Mouse (Mus musculus): ENCODE results near the gene Iqcc. TPM values are rescaled to one million over a fixed set of nuclear protein-coding genes. Genes with fewer than 3 reads are reported as not detected.

Iqcc gene
- polyA plus RNA-seq, 1 experiment: 17.0 TPM

DNA sequence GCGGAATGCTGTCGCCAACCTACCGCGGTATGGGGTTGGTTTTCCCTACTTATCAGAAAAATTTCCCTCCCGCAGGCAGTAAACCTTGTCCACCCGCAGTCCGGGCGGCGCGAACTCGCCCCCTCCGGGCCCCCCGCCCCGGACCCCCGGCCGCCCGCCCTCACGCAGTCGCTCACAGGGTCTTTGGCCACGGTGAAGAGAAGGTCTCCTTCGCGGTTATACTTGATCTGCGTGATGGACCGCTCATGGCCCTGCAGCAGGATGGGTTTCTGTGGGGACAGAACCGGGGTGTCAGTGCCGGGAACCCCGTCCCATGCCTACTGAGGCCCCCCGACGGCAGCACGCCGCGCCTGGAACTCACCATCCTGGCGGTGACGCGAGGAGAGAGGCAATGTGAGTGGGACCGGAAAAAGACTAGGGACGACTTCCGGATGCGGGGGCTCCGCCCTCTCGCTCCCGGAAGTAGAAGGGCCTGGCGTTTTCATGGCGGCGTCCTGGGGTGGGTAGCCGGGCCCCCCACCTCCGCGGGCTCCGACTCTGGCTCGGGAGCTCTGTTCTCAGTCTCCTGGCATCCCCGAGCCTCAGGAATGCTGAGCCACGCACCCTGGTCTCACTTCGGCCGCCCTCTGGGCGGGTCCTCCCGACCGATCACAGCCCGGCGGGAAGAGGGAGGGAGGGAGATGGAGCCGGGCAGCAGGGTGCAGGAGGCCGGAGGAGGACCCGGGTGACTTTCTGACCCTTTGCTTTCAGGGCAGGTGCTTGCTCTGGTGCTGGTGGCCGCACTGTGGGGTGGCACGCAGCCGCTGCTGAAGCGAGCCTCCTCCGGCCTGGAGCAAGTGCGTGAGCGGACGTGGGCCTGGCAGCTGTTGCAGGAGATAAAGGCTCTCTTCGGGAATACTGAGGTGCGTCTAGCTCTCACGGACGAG, 18.4 kb downstream of the Iqcc start, which contains the start of the genes Eif3i and Tmem234:
Gene Eif3i, minus strand, starts transcription at position 416 of the 926 bp plus-strand sequence.
Gene Tmem234, plus strand, starts transcription at position 436 of the 926 bp plus-strand sequence.
- Histone ChIP-seq H3K27me3 (ENCODE audit: control insufficient read depth, insufficient read depth, low read length) (no peaks in the 10 kb centered on the region), H3K4me1 (ENCODE audit: control insufficient read depth, insufficient read depth, insufficient read length, low read length) (no peaks in the 10 kb centered on the region; the same call in 1 of the 2 replicates), H3K36me3 (ENCODE audit: control insufficient read depth, insufficient read depth, low read length) (peaks cover 28% of the 10 kb centered on the region), H3K4me3 (ENCODE audit: low read depth, low read length) (peak within 1 kb of the TSS; percentile 81), H3K27ac (ENCODE audit: insufficient read depth, low read depth, low read length) (0 out of 2 replicates have a peak within 1 kb of the TSS, but pooled peaks have one; percentile 8)
- TF ChIP-seq POLR2A (IDR thresholded peaks at IDR 0.05; ENCODE audit: low read depth, low read length): peak; percentile 64
- TF ChIP-seq CTCF (IDR thresholded peaks at IDR 0.05; ENCODE audit: extremely low read depth, insufficient read length, insufficient replicate concordance, low read depth, low read length): 0 out of 2 replicates have a peak, but pooled peaks have one; percentile 10
- under 1% methylated on average over 74 of the region's 74 CpGs for WGBS

GRCm38 (mm10) chr4:129588865-129589264, 30.0 kb downstream of the Iqcc start:
- no peak for TF ChIP-seq CTCF (IDR thresholded peaks at IDR 0.05; ENCODE audit: extremely low read depth, insufficient read length, insufficient replicate concordance, low read depth, low read length)
- TF ChIP-seq POLR2A (IDR thresholded peaks at IDR 0.05; ENCODE audit: low read depth, low read length): no peak
- no peaks in the 10 kb centered on the region; the same call in none of the 2 replicates for H3K4me1 ChIP-seq (ENCODE audit: control insufficient read depth, insufficient read depth, insufficient read length, low read length)
- WGBS: 73% methylated on average over 4 of the region's 4 CpGs
- H3K27me3 ChIP-seq (ENCODE audit: control insufficient read depth, insufficient read depth, low read length): no peaks in the 10 kb centered on the region
- H3K27ac ChIP-seq (ENCODE audit: insufficient read depth, low read depth, low read length): no peak overlapping the region
- H3K36me3 ChIP-seq (ENCODE audit: control insufficient read depth, insufficient read depth, low read length): peaks cover 30% of the 10 kb centered on the region
- H3K4me3 ChIP-seq (ENCODE audit: low read depth, low read length): no peak overlapping the region

- no peaks in the 10 kb centered on the region for H3K27me3 ChIP-seq (ENCODE audit: control insufficient read depth, insufficient read depth, low read length)
- no peak overlapping the region for H3K4me3 ChIP-seq (ENCODE audit: low read depth, low read length)
- peaks cover 13% of the 10 kb centered on the region for H3K36me3 ChIP-seq (ENCODE audit: control insufficient read depth, insufficient read depth, low read length)
- TF ChIP-seq CTCF (IDR thresholded peaks at IDR 0.05; ENCODE audit: extremely low read depth, insufficient read length, insufficient replicate concordance, low read depth, low read length): no peak
- TF ChIP-seq POLR2A (IDR thresholded peaks at IDR 0.05; ENCODE audit: low read depth, low read length): no peak
- H3K27ac ChIP-seq (ENCODE audit: insufficient read depth, low read depth, low read length): no peak overlapping the region
- H3K4me1 ChIP-seq (ENCODE audit: control insufficient read depth, insufficient read depth, insufficient read length, low read length): no peaks in the 10 kb centered on the region; the same call in none of the 2 replicates
- 49% methylated on average over 1 of the region's 1 CpGs for WGBS
These were observed 32.0 kb downstream of the Iqcc start for GRCm38 (mm10) chr4:129586943-129587342.

DNA sequence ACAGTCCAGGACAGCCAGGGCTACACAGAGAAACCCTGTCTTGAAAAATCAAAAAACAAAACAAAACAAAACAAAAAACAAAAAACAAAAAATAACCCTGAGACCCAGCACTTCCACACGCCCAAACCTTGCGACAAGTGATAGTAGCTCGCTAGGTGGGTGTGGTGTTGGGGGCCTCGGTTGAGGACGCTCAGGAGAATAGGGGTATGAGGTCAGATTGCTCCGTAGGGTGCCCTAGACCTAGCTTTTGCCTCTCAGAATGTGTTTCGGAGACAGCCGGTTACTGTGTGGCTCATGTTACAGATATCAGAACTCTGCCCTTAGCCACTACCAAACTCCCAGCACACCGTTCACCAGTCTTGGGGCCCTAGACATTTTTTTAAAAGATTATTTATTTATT, 33.1 kb downstream of the Iqcc start:
- Histone ChIP-seq H3K4me1 (ENCODE audit: control insufficient read depth, insufficient read depth, insufficient read length, low read length) (no peaks in the 10 kb centered on the region; the same call in none of the 2 replicates), H3K4me3 (ENCODE audit: low read depth, low read length) (no peak overlapping the region), H3K27ac (ENCODE audit: insufficient read depth, low read depth, low read length) (no peak overlapping the region), H3K27me3 (ENCODE audit: control insufficient read depth, insufficient read depth, low read length) (no peaks in the 10 kb centered on the region), H3K36me3 (ENCODE audit: control insufficient read depth, insufficient read depth, low read length) (0 out of 2 replicates have a peak, but pooled peaks cover 1% of the 10 kb centered on the region)
- no peak for TF ChIP-seq POLR2A (IDR thresholded peaks at IDR 0.05; ENCODE audit: low read depth, low read length)
- no peak for TF ChIP-seq CTCF (IDR thresholded peaks at IDR 0.05; ENCODE audit: extremely low read depth, insufficient read length, insufficient replicate concordance, low read depth, low read length)
- WGBS: 87% methylated on average over 9 of the region's 9 CpGs

DNA sequence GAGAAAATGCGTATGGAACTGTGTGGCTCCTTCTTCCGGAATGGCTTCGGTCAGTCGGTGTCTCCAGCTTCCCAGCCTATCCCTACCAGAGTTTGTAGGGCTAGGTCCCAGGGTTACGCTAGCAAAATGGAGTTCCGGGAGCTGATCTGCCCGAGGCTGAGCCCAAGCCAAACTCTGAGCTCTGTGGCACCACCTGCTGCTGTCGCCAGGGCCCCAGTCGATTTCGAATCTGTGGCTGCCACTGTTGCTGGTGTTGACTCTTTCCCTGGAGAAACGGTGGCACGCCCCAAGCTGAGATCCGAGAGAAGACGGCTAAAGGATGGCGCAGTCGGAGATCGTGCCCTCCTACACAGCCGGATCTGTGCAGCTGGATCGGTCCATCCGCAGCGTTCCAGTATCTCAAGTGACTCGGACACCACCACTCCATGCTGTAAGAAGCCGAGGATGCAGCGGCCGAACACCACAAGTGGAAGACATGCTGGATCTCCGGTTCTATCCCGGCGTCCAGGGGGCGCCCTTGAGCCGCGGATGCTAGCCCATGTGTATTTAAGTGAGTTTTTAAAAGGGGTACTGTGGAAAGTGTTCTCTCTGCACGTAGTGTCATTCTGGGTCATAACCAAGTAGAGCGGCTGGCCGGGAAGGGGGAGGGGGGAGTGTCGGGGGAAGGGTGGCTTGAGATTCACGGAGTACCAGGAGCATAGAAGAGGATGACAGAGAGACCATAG, 33.9 kb downstream of the Iqcc start:
- WGBS: under 1% methylated on average over 36 of the region's 36 CpGs
- TF ChIP-seq POLR2A (IDR thresholded peaks at IDR 0.05; ENCODE audit: low read depth, low read length) (no peak), CTCF (IDR thresholded peaks at IDR 0.05; ENCODE audit: extremely low read depth, insufficient read length, insufficient replicate concordance, low read depth, low read length) (peak; percentile 94)
- H3K4me3 ChIP-seq (ENCODE audit: low read depth, low read length): peak overlapping the region; percentile 78
- no peaks in the 10 kb centered on the region for H3K36me3 ChIP-seq (ENCODE audit: control insufficient read depth, insufficient read depth, low read length)
- H3K27ac ChIP-seq (ENCODE audit: insufficient read depth, low read depth, low read length): peak overlapping the region; percentile 68
- H3K27me3 ChIP-seq (ENCODE audit: control insufficient read depth, insufficient read depth, low read length): no peaks in the 10 kb centered on the region
- no peaks in the 10 kb centered on the region; the same call in none of the 2 replicates for H3K4me1 ChIP-seq (ENCODE audit: control insufficient read depth, insufficient read depth, insufficient read length, low read length)

DNA sequence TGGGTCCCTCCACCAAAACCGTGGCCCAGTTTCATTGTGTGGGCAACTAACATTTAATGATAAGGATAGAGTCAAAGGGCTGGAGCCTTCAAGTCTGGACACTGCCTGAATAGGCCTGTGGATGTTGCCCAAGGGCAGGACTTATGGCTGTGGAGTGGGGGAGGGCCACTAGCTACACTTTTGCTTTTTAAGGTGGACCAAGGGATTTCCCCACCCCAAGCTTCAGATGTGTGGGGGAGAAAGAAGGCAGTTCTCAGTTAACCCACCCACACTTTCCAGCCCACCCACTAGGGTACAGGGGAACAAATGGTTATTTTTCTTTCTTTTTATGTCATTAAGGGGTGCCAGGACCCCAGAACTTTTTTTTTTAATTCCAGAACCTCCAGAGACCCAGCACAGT, 34.5 kb downstream of the Iqcc start:
- Histone ChIP-seq H3K36me3 (ENCODE audit: control insufficient read depth, insufficient read depth, low read length) (no peaks in the 10 kb centered on the region), H3K27ac (ENCODE audit: insufficient read depth, low read depth, low read length) (no peak overlapping the region), H3K27me3 (ENCODE audit: control insufficient read depth, insufficient read depth, low read length) (no peaks in the 10 kb centered on the region), H3K4me3 (ENCODE audit: low read depth, low read length) (no peak overlapping the region), H3K4me1 (ENCODE audit: control insufficient read depth, insufficient read depth, insufficient read length, low read length) (no peaks in the 10 kb centered on the region; the same call in none of the 2 replicates)
- TF ChIP-seq CTCF (IDR thresholded peaks at IDR 0.05; ENCODE audit: extremely low read depth, insufficient read length, insufficient replicate concordance, low read depth, low read length) (no peak), POLR2A (IDR thresholded peaks at IDR 0.05; ENCODE audit: low read depth, low read length) (no peak)
- 74% methylated on average over 1 of the region's 1 CpGs for WGBS
